Mouse (Mus musculus): ENCODE data around the gene Anp32e.
A peak's percentile ranks its signal among the peaks of the same experiment; 100 is the strongest.
"Not testable (repeated sequence)": the region's sequence is repeated elsewhere in the genome, so short reads cannot be mapped to it uniquely, and the experiment has no call there.

The Anp32e gene

GRCm38 (mm10) chr3:95977587-95977986 is 48.5 kb downstream of the Anp32e start:
- DNase-seq = not testable (repeated sequence)

GRCm38 (mm10) chr3:95978265-95978664 is 49.2 kb downstream of the Anp32e start:
- no peak for DNase-seq

DNA sequence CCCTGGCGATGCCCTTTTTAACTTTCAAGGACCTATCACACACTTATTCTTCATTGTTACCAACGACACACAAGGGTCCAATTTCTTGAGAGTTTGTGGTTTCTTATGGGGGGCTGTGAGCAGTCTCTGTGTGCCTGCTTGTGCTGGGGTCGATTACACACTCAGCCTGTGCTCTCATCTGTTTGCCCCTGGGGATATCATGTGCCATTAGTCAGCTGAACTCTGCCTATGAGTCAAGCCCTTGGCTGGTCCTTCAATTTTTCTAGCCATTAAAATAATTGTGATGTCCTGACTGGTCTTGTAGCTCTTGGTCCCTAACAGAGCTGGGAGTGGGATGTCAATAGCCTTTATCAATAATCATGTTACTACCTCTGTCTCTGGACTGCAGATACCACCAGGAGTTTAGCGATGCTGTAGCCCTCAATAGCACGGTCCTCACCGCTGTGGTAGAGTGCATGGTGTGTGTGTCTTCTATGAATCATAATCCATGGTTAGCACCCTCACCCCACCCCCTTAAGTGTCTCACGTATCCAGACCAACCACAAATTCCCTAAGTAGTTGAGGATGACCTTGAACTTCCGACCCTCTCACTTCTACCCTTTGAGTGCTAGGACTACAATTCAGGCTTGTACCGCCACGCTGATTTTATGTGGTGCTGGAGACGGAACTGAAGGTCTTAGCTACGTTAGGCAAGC is 51.4 kb downstream of the Anp32e start:
- DNase-seq = no peak

DNA sequence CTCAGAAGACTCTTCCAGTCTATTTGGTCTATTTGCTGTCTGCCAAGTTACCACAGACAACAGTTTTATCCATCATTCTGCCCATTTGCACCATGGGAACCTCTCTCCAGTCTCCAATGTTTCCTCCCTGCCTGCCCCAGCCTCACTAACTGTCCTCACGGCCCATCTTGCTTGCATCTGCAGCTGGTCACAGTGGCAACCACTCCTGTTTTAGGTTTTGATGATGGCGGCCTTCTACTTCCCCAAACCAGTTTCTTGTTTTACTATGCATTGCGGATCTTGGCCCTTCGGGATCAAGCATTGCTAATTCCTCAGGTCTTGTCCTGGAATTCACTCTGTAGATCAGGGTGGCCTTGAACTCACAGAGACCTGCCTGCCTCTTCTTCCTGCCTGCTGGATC is 53.1 kb downstream of the Anp32e start:
- DNase-seq = no peak

- peak; percentile 85 for DNase-seq
These were observed 56.4 kb downstream of the Anp32e start for GRCm38 (mm10) chr3:95985209-95986000.

- DNase-seq = peak; percentile 73
These were observed 57.1 kb downstream of the Anp32e start for GRCm38 (mm10) chr3:95986001-95986622.

- DNase-seq = no peak
These were observed 57.9 kb downstream of the Anp32e start for GRCm38 (mm10) chr3:95986984-95987383.

GRCm38 (mm10) chr3:95987386-95988110 is 58.5 kb downstream of the Anp32e start:
- peak; percentile 87 for DNase-seq

DNA sequence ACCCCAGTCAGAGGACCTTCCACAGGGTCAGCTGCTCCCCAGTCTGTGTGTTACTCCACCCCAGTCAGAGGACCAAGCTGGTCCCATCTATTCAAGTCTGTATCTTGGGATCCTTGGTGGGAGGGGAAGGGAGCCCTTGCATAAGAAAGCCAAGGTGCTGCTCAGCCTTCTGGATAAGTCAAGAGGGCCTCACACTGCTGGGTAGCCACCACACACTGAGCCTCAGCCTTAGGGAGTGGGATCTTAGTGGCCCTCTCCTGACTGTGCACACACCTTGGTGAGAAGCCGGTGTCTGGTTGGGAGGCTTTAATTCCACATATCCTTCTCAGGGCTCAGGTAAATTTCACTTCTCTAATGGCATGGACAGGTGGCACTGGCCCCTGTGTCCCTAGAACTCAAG is 59.1 kb downstream of the Anp32e start:
- DNase-seq = no peak

- DNase-seq = no peak
These were observed 59.9 kb downstream of the Anp32e start for GRCm38 (mm10) chr3:95988969-95989368.

DNA sequence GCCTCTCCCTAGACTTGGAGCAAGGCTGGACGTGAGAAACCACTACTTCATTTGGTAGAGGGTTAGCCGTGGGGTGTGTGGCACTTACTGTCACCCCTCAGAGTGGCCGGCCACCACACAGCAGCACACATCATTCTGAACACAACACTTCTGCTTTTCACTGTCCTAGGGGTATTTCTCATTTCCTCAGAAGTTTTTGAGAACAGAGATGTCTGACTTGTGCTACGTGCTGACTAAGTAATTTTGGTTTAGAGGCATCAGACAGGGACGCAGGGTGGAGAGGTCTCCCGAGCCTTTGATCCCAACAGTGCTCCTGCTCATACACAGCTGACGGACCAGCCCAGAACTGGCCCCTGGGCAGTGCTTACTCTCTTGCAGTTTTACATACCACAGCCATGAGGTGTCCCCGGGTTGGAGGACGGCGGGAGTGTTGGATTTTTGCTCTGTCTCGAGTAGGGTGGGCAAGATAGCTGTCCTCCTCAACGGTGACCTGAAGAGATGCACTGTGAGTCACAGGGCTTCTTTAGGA is 61.4 kb downstream of the Anp32e start:
- peak; percentile 60 for DNase-seq

DNA sequence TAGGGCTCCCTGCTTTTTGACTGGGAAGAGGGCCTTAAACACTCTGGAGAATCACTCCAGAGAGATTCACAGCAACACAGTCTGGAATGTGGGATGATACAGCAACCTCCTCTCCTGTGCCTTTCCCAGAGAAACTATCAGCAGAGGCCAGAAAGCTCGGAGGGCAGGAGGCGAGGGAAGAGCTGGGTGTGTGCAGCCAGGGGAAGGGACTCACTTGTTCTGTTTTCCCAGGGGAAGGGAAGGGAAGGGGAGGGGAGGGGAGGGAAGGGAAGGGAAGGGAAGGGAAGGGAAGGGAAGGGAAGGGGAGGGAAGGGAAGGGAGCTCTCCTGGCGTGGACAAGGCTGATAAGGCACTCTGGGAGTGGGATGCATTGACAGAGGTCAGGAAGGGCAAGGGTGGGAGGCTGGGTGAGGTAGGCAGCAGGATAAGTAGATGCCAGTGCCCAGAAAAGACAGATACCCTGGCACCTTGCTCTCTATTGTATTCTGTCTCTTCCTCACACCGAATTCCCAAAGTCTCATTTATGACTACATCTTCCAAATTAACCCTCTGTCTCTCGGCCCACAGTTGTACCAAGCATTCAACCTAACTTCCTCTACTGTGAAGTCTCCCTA is 64.1 kb downstream of the Anp32e start:
- no peak for DNase-seq

- no peak for DNase-seq
These were observed 64.8 kb downstream of the Anp32e start for GRCm38 (mm10) chr3:95993881-95994280.

GRCm38 (mm10) chr3:95994381-95994846 is 65.4 kb downstream of the Anp32e start:
- peak; percentile 72 for DNase-seq

DNA sequence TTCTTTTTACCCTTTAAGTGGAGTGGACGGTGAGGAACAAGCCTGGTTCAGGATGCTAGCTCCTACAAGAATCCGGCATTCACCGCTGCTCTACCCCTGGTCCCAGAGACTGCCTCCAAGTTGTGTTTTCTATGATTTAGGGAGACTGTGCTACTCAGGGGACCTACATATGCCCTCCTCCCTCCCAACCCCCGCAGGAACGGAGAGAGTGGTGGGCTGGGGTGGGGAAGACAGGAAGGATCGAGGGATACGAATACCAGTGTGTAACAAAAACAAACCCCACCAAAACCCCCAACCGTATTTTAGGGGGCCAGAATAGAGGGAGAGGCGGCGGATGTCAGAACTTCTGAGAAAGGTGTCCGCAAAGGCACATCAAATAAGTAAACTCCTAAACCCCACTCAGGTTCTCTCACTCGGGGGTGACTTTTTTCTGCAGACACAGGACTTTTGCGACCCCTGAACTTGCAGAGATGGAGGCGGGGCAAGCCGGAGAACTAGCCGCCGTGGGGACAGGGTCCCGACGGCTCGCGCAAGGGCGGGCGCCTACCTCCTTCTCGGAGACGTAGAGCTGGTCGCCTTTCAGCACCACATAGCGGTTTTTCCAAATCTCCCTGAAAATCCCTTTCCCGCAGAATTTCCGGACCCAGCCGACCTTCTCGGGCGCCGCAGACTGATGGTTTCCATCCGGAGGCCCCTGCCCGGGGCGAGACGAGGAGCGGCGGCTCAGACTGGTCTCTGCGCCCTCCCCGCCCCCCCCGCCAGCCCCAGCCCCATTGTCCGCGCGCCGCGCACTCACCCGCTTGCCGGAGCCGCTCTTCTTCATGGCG is 66.1 kb downstream of the Anp32e start:
- no peak for DNase-seq

DNA sequence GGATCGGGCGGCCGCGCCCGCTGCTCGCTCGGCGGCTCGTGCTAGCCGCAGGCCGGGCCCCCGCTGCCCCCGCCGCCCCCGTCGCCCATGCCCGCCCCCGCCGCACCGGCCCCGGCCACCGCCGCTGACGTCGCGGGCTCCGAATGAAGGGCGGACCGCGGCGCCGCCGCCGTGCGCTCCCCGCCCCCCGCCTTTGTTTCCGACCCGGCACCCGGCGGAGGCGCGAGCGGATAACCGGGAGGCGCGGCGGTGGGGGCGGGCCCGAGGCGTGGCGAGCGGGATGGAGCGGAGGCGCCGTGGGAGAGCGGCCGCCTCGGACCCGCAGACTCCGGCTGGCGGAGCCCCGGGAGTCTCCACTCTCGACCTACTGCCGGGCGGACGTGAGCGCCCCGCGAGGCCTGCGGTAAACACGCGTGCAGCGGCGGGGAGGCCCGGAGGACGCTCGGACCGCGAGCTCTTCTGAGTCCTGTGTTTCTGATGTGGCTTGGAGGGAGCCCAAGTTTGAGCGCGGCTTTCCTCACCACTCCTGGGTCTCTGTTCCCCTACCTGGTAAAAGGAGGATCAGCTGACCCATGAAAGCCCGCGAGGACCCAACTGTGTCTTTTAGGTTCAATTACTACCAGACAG is 66.9 kb downstream of the Anp32e start, which contains the start of gene Plekho1:
TSS of gene Plekho1 (minus strand) at position 200 of the 627 bp plus-strand sequence.
- DNase-seq = no peak

DNA sequence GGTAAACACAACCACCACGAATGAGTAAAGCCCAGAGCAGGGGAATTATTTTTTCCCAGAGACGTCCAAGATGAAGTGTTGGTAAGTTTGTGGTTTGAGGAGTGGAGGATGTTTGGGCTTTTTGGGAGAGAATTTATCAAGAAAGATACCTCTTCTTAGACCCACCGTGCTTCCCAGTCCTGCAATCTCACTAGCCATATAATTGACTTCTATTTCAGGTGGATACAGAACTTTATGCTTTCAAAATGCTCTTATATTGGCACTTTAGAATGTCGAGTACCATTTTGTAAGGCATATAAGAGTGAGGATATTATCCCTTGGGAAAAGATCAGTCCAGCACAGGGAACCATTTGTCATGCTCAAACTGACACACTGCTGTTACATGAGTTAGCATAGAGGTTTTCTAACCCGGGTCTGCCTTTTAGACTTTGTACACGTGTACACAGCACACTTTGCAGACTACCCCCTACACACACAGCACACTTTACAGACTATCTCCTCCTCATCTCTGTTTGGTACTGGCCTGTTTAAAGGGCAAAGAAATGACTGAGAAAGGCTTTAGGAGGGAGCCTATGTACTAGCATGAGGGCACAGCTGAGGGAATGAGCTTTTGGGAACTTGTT is 67.5 kb downstream of the Anp32e start:
- DNase-seq = no peak

All from layer of hippocampus, adult 9-11 months (tissue).